Mouse (Mus musculus) heart, adult 2 months (tissue): ENCODE results near the gene Zgpat.

ENCODE experiments used
- CTCF ChIP-seq: fragments of 200-600 bp; IDR thresholded peaks from 2 replicates; pipeline ENCODE4 v1.8.1; 2022; ENCODE audit warnings: antibody characterized with exemption, mild to moderate bottlenecking, moderate library complexity
- EP300 ChIP-seq: fragments of 200-500 bp; IDR thresholded peaks from 2 replicates; pipeline ENCODE4 v1.6.1; 2011; ENCODE audit warnings: low read depth, low read length, control low read depth; ENCODE audit not compliant: insufficient read depth
- POLR2A ChIP-seq: fragments of 200-500 bp; IDR thresholded peaks from 2 replicates; pipeline ENCODE4 v1.6.1; 2011; ENCODE audit warnings: mild to moderate bottlenecking, low read depth, low read length, control low read depth; ENCODE audit not compliant: insufficient read depth

DNA sequence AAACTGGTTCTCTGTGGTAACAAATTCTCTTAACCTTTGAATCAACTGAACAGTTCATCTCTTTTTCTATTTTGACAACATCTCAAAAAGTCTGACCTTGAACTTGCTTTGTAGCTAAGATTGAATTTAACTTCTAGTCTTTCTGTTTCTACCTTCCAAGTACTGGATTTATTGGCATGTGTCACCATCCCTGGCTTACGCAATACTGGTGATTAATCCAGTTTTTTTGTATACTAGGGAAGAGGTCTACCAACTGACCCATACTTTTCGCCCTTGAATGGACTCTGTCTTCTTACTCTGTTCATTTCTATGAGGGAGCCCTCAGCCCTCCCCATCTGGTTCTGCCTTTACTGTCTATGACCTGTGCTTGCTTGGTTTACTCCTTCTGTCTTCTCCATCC, 38.6 kb upstream of the Zgpat start:
- TF ChIP-seq CTCF (no peak), EP300 (no peak), POLR2A (no peak)
